Comparison of ENCODE assay signal across 10 mouse cellular contexts in genomic region chr9:110952931-110953549, GRCm38 (mm10). TPM values are rescaled to one million over a fixed set of nuclear protein-coding genes. Genes with fewer than 3 reads are reported as not detected.
DNase-seq lines count a peak whose midpoint lies in the region; ATAC-seq and TF ChIP-seq lines count a peak whose summit lies in the region.
"Had no signal": no experiment of that assay in that cellular context is flagged by ENCODE, and none has a peak within 500 bp of the region (broad histone marks: within the 10 kb centered on the region; RNA-seq: fewer than 3 reads in every experiment).

No protein-coding gene starts in this region.

- no peak for DNase-seq in gastrocnemius, adult 2 months
- DNase-seq in gastrocnemius, adult 8-10 months (ENCODE audit: low spot score in 2 of 2), result no peak
- DNase-seq in CH12.LX (ENCODE audit: extremely low read depth), result no peak
- DNase-seq in liver, embryonic 14.5 days (ENCODE audit: low read depth in 3 of 3, low spot score in 3 of 3), result no peak
- DNase-seq in thymus, postnatal 10 days (ENCODE audit: low spot score in 2 of 2), result no peak
- no peak for DNase-seq in ovary, adult 18-20 months (ENCODE audit: low spot score)
- no peak for DNase-seq in adrenal gland, adult 8-10 months

- H3K4me3 ChIP-seq in gastrocnemius, adult 2 months, result peak overlapping the region; percentile 78
- H3K4me3 ChIP-seq in CH12.LX (replicated peaks in 1 of 3; ENCODE audit: low read depth in 2 of 3, low read length in 2 of 3, poor library complexity in 1 of 3), result no peak overlapping the region
- peak overlapping the region; percentile 67 for H3K4me3 ChIP-seq in forebrain, embryonic 16.5 days (replicated peaks; ENCODE audit: low read length)
- no peak overlapping the region; a peak in 1 of 4 replicates for H3K4me3 ChIP-seq in liver, embryonic 14.5 days (ENCODE audit: insufficient read depth in 1 of 2, low read depth in 2 of 2, low read length in 2 of 2)

- H3K4me2 ChIP-seq in CH12.LX (ENCODE audit: insufficient read depth, low read depth, poor library complexity, severe bottlenecking), result no peak overlapping the region
- H3K4me2 ChIP-seq in forebrain, embryonic 16.5 days (ENCODE audit: low read length), result peak overlapping the region; percentile 93
- peak overlapping the region; percentile 65 for H3K4me2 ChIP-seq in liver, embryonic 14.5 days (ENCODE audit: low read depth)

- no peak for TF ChIP-seq POLR2A in CH12.LX (IDR thresholded peaks at IDR 0.05; ENCODE audit: low read depth, low read length)

- ATAC-seq in forebrain, embryonic 16.5 days, result no peak
- ATAC-seq in liver, embryonic 14.5 days (ENCODE audit: insufficient read depth), result no peak

- peak overlapping the region; percentile 95 for H3K27ac ChIP-seq in gastrocnemius, adult 2 months
- no peak overlapping the region for H3K27ac ChIP-seq in CH12.LX (ENCODE audit: insufficient read depth, low read depth)
- H3K27ac ChIP-seq in forebrain, embryonic 16.5 days (ENCODE audit: low read length), result no peak overlapping the region
- no peak overlapping the region for H3K27ac ChIP-seq in liver, embryonic 14.5 days

- intact Hi-C loops in gastrocnemius, adult 2 months (cut with DNase I), result loop anchor here (5.0 kb wide), 1 partner anchor 71 kb away; the partner anchor contains the start of gene Tmie

- H3K27me3 ChIP-seq in CH12.LX (replicated peaks), result no peaks in the 10 kb centered on the region
- H3K27me3 ChIP-seq in forebrain, embryonic 16.5 days (replicated peaks; ENCODE audit: control insufficient read depth, insufficient read depth, low read length), result peaks cover 7% of the 10 kb centered on the region; the same call in 1 of the 2 replicates
- H3K27me3 ChIP-seq in liver, embryonic 14.5 days (ENCODE audit: control insufficient read depth, insufficient read depth, low read length), result no peaks in the 10 kb centered on the region; the same call in none of the 2 replicates

- TF ChIP-seq CTCF in gastrocnemius, adult 2 months (IDR thresholded peaks at IDR 0.05), result no peak
- no peak for TF ChIP-seq CTCF in CH12.LX (conservative IDR thresholded peaks at IDR 0.05 in 1 of 2, IDR thresholded peaks at IDR 0.05 in 1 of 2; ENCODE audit: low read depth in 2 of 2, low read length in 2 of 2)
- TF ChIP-seq CTCF in liver, embryonic 14.5 days (IDR thresholded peaks at IDR 0.05; ENCODE audit: low read depth), result no peak

- dilution Hi-C loops in CH12.LX (cut with MboI; ENCODE audit: extremely low pct_ligation_motif_present, extremely low pct_unique_long_range_greater_than_20kb, low sequenced_read_pairs), result no loop called here

- no peak overlapping the region for H3K9ac ChIP-seq in CH12.LX (ENCODE audit: insufficient read depth, low read depth)
- H3K9ac ChIP-seq in forebrain, embryonic 16.5 days (replicated peaks; ENCODE audit: low read depth, low read length), result peak overlapping the region; percentile 67
- H3K9ac ChIP-seq in liver, embryonic 14.5 days (replicated peaks), result no peak overlapping the region

- no peak for TF ChIP-seq EP300 in CH12.LX (IDR thresholded peaks at IDR 0.05; ENCODE audit: low read length)
- TF ChIP-seq EP300 in liver, embryonic 14.5 days (IDR thresholded peaks at IDR 0.05; ENCODE audit: low read depth), result no peak

- no peaks in the 10 kb centered on the region for H3K36me3 ChIP-seq in CH12.LX (replicated peaks in 1 of 2; ENCODE audit: control insufficient read depth in 1 of 2, insufficient read depth in 1 of 2, low read length in 1 of 2)
- no peaks in the 10 kb centered on the region for H3K36me3 ChIP-seq in forebrain, embryonic 16.5 days (ENCODE audit: control insufficient read depth, insufficient read depth)
- H3K36me3 ChIP-seq in liver, embryonic 14.5 days (replicated peaks; ENCODE audit: control insufficient read depth, insufficient read depth, low read depth), result no peaks in the 10 kb centered on the region

- H3K4me1 ChIP-seq in CH12.LX (ENCODE audit: control insufficient read depth in 1 of 2, insufficient read depth in 2 of 2), result no peaks in the 10 kb centered on the region
- no peaks in the 10 kb centered on the region for H3K4me1 ChIP-seq in forebrain, embryonic 16.5 days (replicated peaks; ENCODE audit: control insufficient read depth, insufficient read depth, low read length)
- H3K4me1 ChIP-seq in liver, embryonic 14.5 days (replicated peaks; ENCODE audit: control insufficient read depth in 2 of 2, insufficient read depth in 2 of 2, low read length in 1 of 2), result peaks cover 0 to 8% of the 10 kb centered on the region in 2 experiments; a peak in 2 of 4 replicates

- 41% methylated on average over 5 of the region's 5 CpGs for WGBS in forebrain, embryonic 16.5 days
- WGBS in liver, embryonic 14.5 days (ENCODE audit: insufficient replicate concordance), result 42% methylated on average over 5 of the region's 5 CpGs

- no peaks in the 10 kb centered on the region for H3K79me2 ChIP-seq in CH12.LX (replicated peaks; ENCODE audit: control insufficient read depth, extremely low read depth, insufficient read depth, poor library complexity, severe bottlenecking)

- TF ChIP-seq RAD21 in CH12.LX (IDR thresholded peaks at IDR 0.05; ENCODE audit: low read depth, low read length), result no peak

- in situ Hi-C loops in CH12.LX (cut with MboI; ENCODE audit: low pct_ligation_motif_present, low pct_unique_long_range_greater_than_20kb, low sequenced_read_pairs), result no loop called here

- peaks cover 2% of the 10 kb centered on the region for H3K9me3 ChIP-seq in CH12.LX (replicated peaks; ENCODE audit: low read length)
- no peaks in the 10 kb centered on the region for H3K9me3 ChIP-seq in forebrain, embryonic 16.5 days (ENCODE audit: control insufficient read depth, low read length)
- H3K9me3 ChIP-seq in liver, embryonic 14.5 days (ENCODE audit: control insufficient read depth, low read length), result no peaks in the 10 kb centered on the region

TF ChIP-seq in CH12.LX, 34 proteins besides CTCF, POLR2A, EP300 and RAD21:
- TF ChIP-seq ZC3H11A (IDR thresholded peaks at IDR 0.05; ENCODE audit: low read depth, low read length) (no peak), ETS1 (conservative IDR thresholded peaks at IDR 0.05; ENCODE audit: low read depth, low read length) (no peak), ZKSCAN1 (IDR thresholded peaks at IDR 0.05; ENCODE audit: borderline replicate concordance, low read depth, low read length) (no peak), SIN3A (IDR thresholded peaks at IDR 0.05; ENCODE audit: low read length) (no peak), MAX (IDR thresholded peaks at IDR 0.05; ENCODE audit: low read length) (no peak), MXI1 (IDR thresholded peaks at IDR 0.05; ENCODE audit: low read depth, low read length) (no peak), TCF12 (IDR thresholded peaks at IDR 0.05; ENCODE audit: low read depth, low read length) (no peak), ZNF384 (IDR thresholded peaks at IDR 0.05; ENCODE audit: low read depth, low read length) (0 out of 2 replicates have a peak, but pooled peaks have one; percentile 26)

RNA-seq across cellular contexts. Expression of gene Lrrc2, which starts 1.7 kb away (rescaled TPM):
- 10 to 100 TPM; 75.0 to 80.8 TPM for total RNA-seq in gastrocnemius, adult 2 months (2021)
- total RNA-seq in gastrocnemius, adult 8-10 months (2022), result 100 to 1,000 TPM in 1 of 4 experiments, 10 to 100 TPM in 3; 84.4 to 106 (median 97.6) TPM
- total RNA-seq in CH12.LX (2012; rRNA removed), result 1.0 and 1.6 TPM in 2 replicates
- total RNA-seq in CH12.LX (2014; rRNA removed), result 3.6 and 3.8 TPM in 2 replicates
- polyA plus RNA-seq in CH12.LX (2012; ENCODE audit: insufficient read length, low read depth), result 1.5 and 1.6 TPM in 2 replicates
- 0.29 and 0.57 TPM in 2 replicates for polyA plus RNA-seq in forebrain, embryonic 16.5 days (2015; fragmentation: Nextera tagmentation; extraction: Ambion mirVana)
- polyA plus RNA-seq in liver, embryonic 14.5 days (2012; rRNA removed), result 0.02 and 0.09 TPM in 2 replicates
- polyA plus RNA-seq in liver, embryonic 14.5 days (2014; fragmentation: Nextera tagmentation; extraction: Ambion mirVana), result 0.10 and 0.29 TPM in 2 replicates
- total RNA-seq in adrenal gland, adult 8-10 months (2022), result 10 to 100 TPM; 13.0 to 17.1 (median 14.1) TPM

RNA-seq across cellular contexts. Expression of gene Tdgf1, which starts 7.1 kb away (rescaled TPM):
- total RNA-seq in gastrocnemius, adult 2 months (2021), result not detected
- not detected for total RNA-seq in gastrocnemius, adult 8-10 months (2022)
- total RNA-seq in CH12.LX (2012; rRNA removed), result not detected in 2 replicates
- total RNA-seq in CH12.LX (2014; rRNA removed), result not detected in 2 replicates
- not detected in 2 replicates for polyA plus RNA-seq in CH12.LX (2012; ENCODE audit: insufficient read length, low read depth)
- not detected in 2 replicates for polyA plus RNA-seq in forebrain, embryonic 16.5 days (2015; fragmentation: Nextera tagmentation; extraction: Ambion mirVana)
- not detected in 2 replicates for polyA plus RNA-seq in liver, embryonic 14.5 days (2012; rRNA removed)
- polyA plus RNA-seq in liver, embryonic 14.5 days (2014; fragmentation: Nextera tagmentation; extraction: Ambion mirVana), result not detected in 2 replicates
- total RNA-seq in adrenal gland, adult 8-10 months (2022), result under 1 TPM in 1 of 4 experiments, not detected in 3; 0.14 TPM
- total RNA-seq: adrenal gland, postnatal 14 days had no signal

RNA-seq across cellular contexts. Expression of gene Fam240a, which starts 36.4 kb away (rescaled TPM):
- 1 to 10 TPM in 1 of 2 experiments, not detected in 1; 2.4 TPM for total RNA-seq in gastrocnemius, adult 2 months (2021)
- 1 to 10 TPM in 2 of 4 experiments, under 1 TPM in 2; 0.65 to 2.2 (median 0.90) TPM for total RNA-seq in gastrocnemius, adult 8-10 months (2022)
- total RNA-seq in CH12.LX (2012; rRNA removed) (not detected in 2 replicates), CH12.LX (2014; rRNA removed) (not detected in 2 replicates)
- not detected in 2 replicates for polyA plus RNA-seq in CH12.LX (2012; ENCODE audit: insufficient read length, low read depth)
- polyA plus RNA-seq in forebrain, embryonic 16.5 days (2015; fragmentation: Nextera tagmentation; extraction: Ambion mirVana), result not detected in 2 replicates
- polyA plus RNA-seq in liver, embryonic 14.5 days (2012; rRNA removed), result not detected in 2 replicates
- polyA plus RNA-seq in liver, embryonic 14.5 days (2014; fragmentation: Nextera tagmentation; extraction: Ambion mirVana), result not detected in 2 replicates
- total RNA-seq in adrenal gland, adult 8-10 months (2022), result not detected
- total RNA-seq: adrenal gland, postnatal 14 days; left cerebral cortex, postnatal 4 days had no signal

RNA-seq across cellular contexts. Expression of gene Rtp3, which starts 37.3 kb away (rescaled TPM):
- 1 to 10 TPM; 1.1 to 1.2 TPM for total RNA-seq in gastrocnemius, adult 2 months (2021)
- 1 to 10 TPM in 1 of 4 experiments, under 1 TPM in 3; 0.60 to 1.2 (median 0.76) TPM for total RNA-seq in gastrocnemius, adult 8-10 months (2022)
- total RNA-seq in CH12.LX (2012; rRNA removed) (not detected in 2 replicates), CH12.LX (2014; rRNA removed) (not detected in 2 replicates)
- not detected in 2 replicates for polyA plus RNA-seq in CH12.LX (2012; ENCODE audit: insufficient read length, low read depth)
- polyA plus RNA-seq in forebrain, embryonic 16.5 days (2015; fragmentation: Nextera tagmentation; extraction: Ambion mirVana), result not detected in 2 replicates
- 26.0 and 34.3 TPM in 2 replicates for polyA plus RNA-seq in liver, embryonic 14.5 days (2012; rRNA removed)
- polyA plus RNA-seq in liver, embryonic 14.5 days (2014; fragmentation: Nextera tagmentation; extraction: Ambion mirVana), result 15.6 and 21.7 TPM in 2 replicates
- 1 to 10 TPM; 2.5 to 4.6 (median 3.9) TPM for total RNA-seq in adrenal gland, adult 8-10 months (2022)

Comparison
In these comparisons a context has a peak if more than half of its experiments do, and no peak if none do; other contexts are left out.
1. H3K4me3 ChIP-seq: peak in gastrocnemius, adult 2 months (single experiment) and forebrain, embryonic 16.5 days (single experiment); none in CH12.LX (0 of 3) and liver, embryonic 14.5 days (0 of 2).
2. RNA of gene Lrrc2, which starts 1.7 kb away (total RNA-seq): 84.4 to 106 TPM in gastrocnemius, adult 8-10 months and 75.0 to 80.8 TPM in gastrocnemius, adult 2 months; 13.0 to 17.1 TPM in adrenal gland, adult 8-10 months and 1.0 to 3.8 TPM in CH12.LX; every median in the first group is over 4 times any median in the second.